Mouse (Mus musculus) liver, embryonic 16.5 days (tissue): ENCODE results near the gene Atxn1. TPM values are rescaled to one million over a fixed set of nuclear protein-coding genes. Genes with fewer than 3 reads are reported as not detected.

Experiments
- ATAC-seq: fragments of 200-750 bp; cut with Nextera tagmentation; 2 replicates; pipeline ENCODE4 v1.8.0; 2017; ENCODE audit warnings: low read depth, mild to moderate bottlenecking, moderate number of reproducible peaks, moderate library complexity
- H3K27ac ChIP-seq: fragments of 300-500 bp; sonication (generic); 2 replicates; pipeline ENCODE4 v1.5.1; 2014; ENCODE audit warnings: mild to moderate bottlenecking, low read length
- H3K27me3 ChIP-seq: fragments of 300-500 bp; sonication (generic); 2 replicates; pipeline ENCODE4 v1.6.1; 2014; ENCODE audit warnings: low read depth, low read length, mixed read lengths; ENCODE audit not compliant: control insufficient read depth, insufficient read depth
- H3K36me3 ChIP-seq: fragments of 300-500 bp; sonication (generic); 2 replicates; pipeline ENCODE4 v1.6.1; 2014; ENCODE audit warnings: mild to moderate bottlenecking; ENCODE audit not compliant: control insufficient read depth, insufficient read depth
- H3K4me1 ChIP-seq: fragments of 300-500 bp; sonication (generic); 2 replicates; pipeline ENCODE4 v1.6.1; 2014; ENCODE audit warnings: low read depth, low read length, mixed read lengths; ENCODE audit not compliant: control insufficient read depth
- H3K4me2 ChIP-seq: fragments of 300-500 bp; sonication (generic); 2 replicates; pipeline ENCODE4 v1.6.1; 2014; ENCODE audit warnings: low read depth, low read length, mixed read lengths
- H3K4me3 ChIP-seq: fragments of 300-500 bp; sonication (generic); 2 replicates; pipeline ENCODE4 v1.5.1; 2014; ENCODE audit warnings: low read depth, mild to moderate bottlenecking, low read length
- H3K9ac ChIP-seq: fragments of 300-500 bp; sonication (generic); 2 replicates; pipeline ENCODE4 v1.6.1; 2014; ENCODE audit warnings: low read depth, low read length
- H3K9me3 ChIP-seq: fragments of 300-500 bp; sonication (generic); replicated peaks from 2 replicates; pipeline ENCODE4 v1.6.1; 2016; ENCODE audit warnings: low read length; ENCODE audit not compliant: control insufficient read depth
- WGBS: fragments of 180-500 bp; shearing (Covaris S2); extraction: QIAGEN DNeasy Blood & Tissue Kit; methylation state at CpG from one replicate; pipeline ENCODE4 v1.1.7; 2014; ENCODE audit not compliant: insufficient replicate concordance; 5-methylcytosine and 5-hydroxymethylcytosine counted together
- polyA plus RNA-seq: library from polyadenylated mRNA; unstranded; fragments of >200 nt; fragmentation: Nextera tagmentation; extraction: Ambion mirVana; gene quantifications from 2 replicates; pipeline ENCODE4 v1.2.1, GENCODE M21; 2015

Gene Atxn1
- polyA plus RNA-seq, 1 experiment from 2014 or later, result 3.2 TPM

DNA sequence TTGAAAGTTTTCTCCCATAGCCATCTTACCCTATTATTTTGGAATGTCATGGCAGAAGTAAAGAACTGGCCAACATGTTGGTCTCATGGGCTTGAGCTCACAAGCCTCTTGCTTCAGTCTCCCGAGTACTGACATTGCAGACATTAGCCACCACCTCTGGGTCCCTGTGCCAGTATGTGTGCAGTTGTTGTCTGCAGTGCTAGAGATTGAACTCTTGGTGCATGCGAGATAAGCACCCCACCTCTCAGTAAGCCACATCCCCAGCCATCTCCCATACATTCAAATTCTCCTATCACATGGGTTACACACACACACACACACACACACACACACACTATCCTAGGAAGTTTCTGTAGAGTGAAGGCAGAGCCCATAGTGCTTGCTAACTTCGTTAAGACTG is 464.9 kb downstream of the Atxn1 start:
- Histone ChIP-seq H3K27me3 (no peaks in the 10 kb centered on the region; the same call in 1 of the 2 replicates), H3K4me3 (no peak overlapping the region), H3K4me1 (peaks cover 51% of the 10 kb centered on the region), H3K9ac (peak overlapping the region; percentile 24; the same call in 1 of the 2 replicates), H3K4me2 (peak overlapping the region; percentile 39; the same call in 1 of the 2 replicates), H3K9me3 (peaks cover 3% of the 10 kb centered on the region), H3K36me3 (no peaks in the 10 kb centered on the region), H3K27ac (peak overlapping the region; percentile 73)
- peak; percentile 92 for ATAC-seq
- WGBS, result 25% methylated on average over 3 of the region's 3 CpGs
